Mouse (Mus musculus): ENCODE measurements around the gene Esf1. TPM values are rescaled to one million over a fixed set of nuclear protein-coding genes. Genes with fewer than 3 reads are reported as not detected.

The Esf1 gene
- total and polyA plus RNA-seq, 3 experiments: 27.3 to 73.2 (median 41.8) TPM

GRCm38 (mm10) chr2:140107641-140108040 lies 62.7 kb downstream of the Esf1 start:
- Histone ChIP-seq H3K36me3 (replicated peaks in 1 of 2; ENCODE audit: control insufficient read depth in 1 of 2, insufficient read depth in 1 of 2, low read length in 1 of 2) (no peaks in the 10 kb centered on the region), H3K27ac (ENCODE audit: insufficient read depth, low read depth) (no peak overlapping the region), H3K4me1 (ENCODE audit: control insufficient read depth in 1 of 2, insufficient read depth in 2 of 2) (peaks cover 9 to 14% of the 10 kb centered on the region in 2 experiments), H3K4me2 (ENCODE audit: insufficient read depth, low read depth, poor library complexity, severe bottlenecking) (no peak overlapping the region), H3K9me3 (replicated peaks; ENCODE audit: low read length) (no peaks in the 10 kb centered on the region), H3K27me3 (replicated peaks) (no peaks in the 10 kb centered on the region), H3K79me2 (replicated peaks; ENCODE audit: control insufficient read depth, extremely low read depth, insufficient read depth, poor library complexity, severe bottlenecking) (no peaks in the 10 kb centered on the region), H3K9ac (ENCODE audit: insufficient read depth, low read depth) (no peak overlapping the region), H3K4me3 (replicated peaks in 1 of 3; ENCODE audit: low read depth in 2 of 3, low read length in 2 of 3, poor library complexity in 1 of 3) (no peak overlapping the region)
- dilution Hi-C loops (cut with MboI; ENCODE audit: extremely low pct_ligation_motif_present, extremely low pct_unique_long_range_greater_than_20kb, low sequenced_read_pairs): no loop called here
- TF ChIP-seq ZC3H11A (IDR thresholded peaks at IDR 0.05; ENCODE audit: low read depth, low read length) (no peak), TCF12 (IDR thresholded peaks at IDR 0.05; ENCODE audit: low read depth, low read length) (no peak), JUN (IDR thresholded peaks at IDR 0.05; ENCODE audit: insufficient read depth, low read depth, low read length) (no peak), MAZ (IDR thresholded peaks at IDR 0.05; ENCODE audit: low read depth, low read length) (no peak), PAX5 (IDR thresholded peaks at IDR 0.05; ENCODE audit: low read length) (no peak), TBP (conservative IDR thresholded peaks at IDR 0.05; ENCODE audit: low read depth, low read length) (no peak), POLR2AphosphoS2 (IDR thresholded peaks at IDR 0.05; ENCODE audit: low read depth, low read length) (no peak), ZKSCAN1 (IDR thresholded peaks at IDR 0.05; ENCODE audit: borderline replicate concordance, low read depth, low read length) (no peak), EP300 (IDR thresholded peaks at IDR 0.05; ENCODE audit: low read length) (no peak), ZMIZ1 (IDR thresholded peaks at IDR 0.05; ENCODE audit: low read depth, low read length) (no peak), MYC (IDR thresholded peaks at IDR 0.05; ENCODE audit: low read depth, low read length) (no peak), POLR2A (IDR thresholded peaks at IDR 0.05; ENCODE audit: low read depth, low read length) (no peak), HCFC1 (IDR thresholded peaks at IDR 0.05; ENCODE audit: low read depth, low read length) (no peak), USF1 (IDR thresholded peaks at IDR 0.05; ENCODE audit: low read depth, low read length) (no peak), GABPA (IDR thresholded peaks at IDR 0.05; ENCODE audit: insufficient replicate concordance, low read depth, low read length) (no peak), JUND (conservative IDR thresholded peaks at IDR 0.05; ENCODE audit: low read depth, low read length) (no peak)
- in situ Hi-C loops (cut with MboI; ENCODE audit: low pct_ligation_motif_present, low pct_unique_long_range_greater_than_20kb, low sequenced_read_pairs): no loop called here
- no peak for DNase-seq (ENCODE audit: extremely low read depth)

DNA sequence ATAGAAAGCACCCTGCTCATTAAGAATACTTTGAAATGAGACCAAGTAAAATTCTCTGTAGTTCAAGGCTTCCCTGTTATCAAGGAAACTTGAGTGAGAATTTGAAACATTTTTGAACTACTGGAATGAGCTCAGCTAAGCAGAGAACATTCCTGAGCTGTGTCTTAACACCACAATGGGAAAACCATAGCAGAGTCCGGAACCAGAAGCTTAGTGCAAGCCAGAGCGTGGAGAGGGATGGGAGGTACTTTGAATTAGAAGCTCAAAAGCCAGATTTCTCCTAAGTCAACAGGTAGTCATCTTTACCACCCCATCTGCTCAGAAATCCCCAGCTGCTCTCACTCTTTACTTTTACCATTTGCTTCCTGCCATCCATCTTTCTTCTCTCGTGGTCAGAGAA lies 65.4 kb downstream of the Esf1 start:
- Histone ChIP-seq H3K4me3 (replicated peaks in 1 of 3; ENCODE audit: low read depth in 2 of 3, low read length in 2 of 3, poor library complexity in 1 of 3) (no peak overlapping the region), H3K36me3 (replicated peaks in 1 of 2; ENCODE audit: control insufficient read depth in 1 of 2, insufficient read depth in 1 of 2, low read length in 1 of 2) (no peaks in the 10 kb centered on the region), H3K27me3 (replicated peaks) (no peaks in the 10 kb centered on the region), H3K4me1 (ENCODE audit: control insufficient read depth in 1 of 2, insufficient read depth in 2 of 2) (peaks cover 12 to 38% of the 10 kb centered on the region in 2 experiments), H3K9me3 (replicated peaks; ENCODE audit: low read length) (no peaks in the 10 kb centered on the region), H3K4me2 (ENCODE audit: insufficient read depth, low read depth, poor library complexity, severe bottlenecking) (no peak overlapping the region), H3K9ac (ENCODE audit: insufficient read depth, low read depth) (no peak overlapping the region), H3K27ac (ENCODE audit: insufficient read depth, low read depth) (no peak overlapping the region), H3K79me2 (replicated peaks; ENCODE audit: control insufficient read depth, extremely low read depth, insufficient read depth, poor library complexity, severe bottlenecking) (no peaks in the 10 kb centered on the region)
- dilution Hi-C loops (cut with MboI; ENCODE audit: extremely low pct_ligation_motif_present, extremely low pct_unique_long_range_greater_than_20kb, low sequenced_read_pairs): no loop called here
- TF ChIP-seq JUND (conservative IDR thresholded peaks at IDR 0.05; ENCODE audit: low read depth, low read length) (no peak), PAX5 (IDR thresholded peaks at IDR 0.05; ENCODE audit: low read length) (no peak)
- no peak for DNase-seq (ENCODE audit: extremely low read depth)
- in situ Hi-C loops (cut with MboI; ENCODE audit: low pct_ligation_motif_present, low pct_unique_long_range_greater_than_20kb, low sequenced_read_pairs): no loop called here
